Mouse (Mus musculus): ENCODE measurements around the gene Catsper2. TPM values are rescaled to one million over a fixed set of nuclear protein-coding genes. Genes with fewer than 3 reads are reported as not detected.
"Not testable (repeated sequence)": the region's sequence is repeated elsewhere in the genome, so short reads cannot be mapped to it uniquely, and the experiment has no call there.

The Catsper2 gene
- polyA plus RNA-seq, 1 experiment = 5.0 TPM

GRCm38 (mm10) chr2:121434854-121435253 lies 21.3 kb upstream of the Catsper2 start:
- DNase-seq (ENCODE audit: low read depth) = no peak

- no peak for DNase-seq (ENCODE audit: low read depth)
These were observed 12.3 kb upstream of the Catsper2 start for GRCm38 (mm10) chr2:121425890-121426289.

GRCm38 (mm10) chr2:121423166-121423565 lies 9.6 kb upstream of the Catsper2 start:
- no peak for DNase-seq (ENCODE audit: low read depth)

GRCm38 (mm10) chr2:121418476-121418875 lies 4.9 kb upstream of the Catsper2 start:
- DNase-seq (ENCODE audit: low read depth) = no peak

GRCm38 (mm10) chr2:121416356-121416755 lies 2.8 kb upstream of the Catsper2 start:
- no peak for DNase-seq (ENCODE audit: low read depth)

- DNase-seq (ENCODE audit: low read depth) = no peak
These were observed 2.0 kb upstream of the Catsper2 start for GRCm38 (mm10) chr2:121415591-121415990.

- no peak for DNase-seq (ENCODE audit: low read depth)
These were observed 1.5 kb upstream of the Catsper2 start for GRCm38 (mm10) chr2:121415103-121415502.

GRCm38 (mm10) chr2:121414139-121414685 lies 620 bp upstream of the Catsper2 start:
- DNase-seq (ENCODE audit: low read depth) = peak; percentile 13

GRCm38 (mm10) chr2:121412843-121413386 lies 677 bp downstream of the Catsper2 start:
- DNase-seq (ENCODE audit: low read depth) = no peak

GRCm38 (mm10) chr2:121408160-121408559 lies 5.4 kb downstream of the Catsper2 start:
- no peak for DNase-seq (ENCODE audit: low read depth)

- DNase-seq (ENCODE audit: low read depth) = no peak
These were observed 10.3 kb downstream of the Catsper2 start for GRCm38 (mm10) chr2:121403296-121403695.

GRCm38 (mm10) chr2:121396624-121397023 lies 17.0 kb downstream of the Catsper2 start:
- no peak for DNase-seq (ENCODE audit: low read depth)

- not testable (repeated sequence) for DNase-seq (ENCODE audit: low read depth)
These were observed 26.5 kb downstream of the Catsper2 start, which contains the start of gene Strc for GRCm38 (mm10) chr2:121386961-121387575. Gene Strc, minus strand, starts transcription at chr2:121387168.

- DNase-seq (ENCODE audit: low read depth) = no peak
These were observed 38.8 kb downstream of the Catsper2 start for GRCm38 (mm10) chr2:121374766-121375165.

- no peak for DNase-seq (ENCODE audit: low read depth)
These were observed 41.3 kb downstream of the Catsper2 start for GRCm38 (mm10) chr2:121372266-121372665.

- DNase-seq (ENCODE audit: low read depth) = peak; percentile 61
These were observed 42.7 kb downstream of the Catsper2 start for GRCm38 (mm10) chr2:121370921-121371320.

GRCm38 (mm10) chr2:121368831-121369230 lies 44.8 kb downstream of the Catsper2 start:
- peak; percentile 30 for DNase-seq (ENCODE audit: low read depth)

GRCm38 (mm10) chr2:121363656-121364055 lies 49.9 kb downstream of the Catsper2 start:
- no peak for DNase-seq (ENCODE audit: low read depth)

GRCm38 (mm10) chr2:121359461-121359860 lies 54.1 kb downstream of the Catsper2 start:
- no peak for DNase-seq (ENCODE audit: low read depth)

GRCm38 (mm10) chr2:121358381-121358780 lies 55.2 kb downstream of the Catsper2 start:
- DNase-seq (ENCODE audit: low read depth) = no peak

GRCm38 (mm10) chr2:121357961-121358360 lies 55.6 kb downstream of the Catsper2 start:
- no peak for DNase-seq (ENCODE audit: low read depth)

- DNase-seq (ENCODE audit: low read depth) = no peak
These were observed 56.1 kb downstream of the Catsper2 start, which contains the start of gene Ckmt1 for GRCm38 (mm10) chr2:121357494-121357893. Gene Ckmt1, plus strand, starts transcription at chr2:121357714.

Measured in gonadal fat pad, adult 2 months (tissue).